Mouse (Mus musculus): Measurements from ENCODE around the gene Zfp945.
"Not testable (repeated sequence)": the region's sequence is repeated elsewhere in the genome, so short reads cannot be mapped to it uniquely, and the experiment has no call there.

Gene Zfp945

GRCm38 (mm10) chr17:22866845-22867481 is at the start of gene Zfp945:
Gene Zfp945, minus strand, starts transcription at chr17:22867134.
- POLR2A ChIA-PET: interaction anchor here (0.6 to 2.9 kb wide), 23 partner anchors 8 to 936 kb away, joined by 3 to 26 read pairs (median 3); partner anchors contain the start of gene Zfp213 (in 1 of the 4)
- CTCF ChIA-PET: interaction anchor here in 1 of 4 experiments (0.8 to 1.0 kb wide), 2 partner anchors 326 to 693 kb away, joined by 4 read pairs; partner anchors contain the start of gene Zfp40

- CTCF ChIA-PET: no interaction called here
- POLR2A ChIA-PET: interaction anchor here in 3 of 4 experiments (0.7 to 1.3 kb wide), 3 partner anchors 10 to 14 kb away, joined by 3 to 4 read pairs (median 4); no protein-coding TSS in a partner anchor
Observed at GRCm38 (mm10) chr17:22888302-22888701, 21.4 kb upstream of the Zfp945 start.

- POLR2A ChIA-PET: interaction anchor here in 2 of 4 experiments (0.5 to 1.2 kb wide), 2 partner anchors 17 to 1176 kb away, joined by 3 to 4 read pairs; partner anchors contain the start of gene Zfp945 (in 1 of the 2)
- CTCF ChIA-PET: no interaction called here
Observed at GRCm38 (mm10) chr17:22884059-22884698, 17.2 kb upstream of the Zfp945 start.

- ChIA-PET CTCF (no interaction called here), POLR2A (interaction anchor here in 3 of 4 experiments (0.6 to 3.4 kb wide), 13 partner anchors 10 to 723 kb away, joined by 3 to 26 read pairs (median 5); partner anchors contain the start of genes Zfp945 (in 3 of the 3), Zfp946 (in 1 of the 3) and Zscan10 (in 1 of the 3))
Observed at GRCm38 (mm10) chr17:22877427-22878307, 10.7 kb upstream of the Zfp945 start.

GRCm38 (mm10) chr17:22876316-22876715 is 9.4 kb upstream of the Zfp945 start:
- ChIA-PET CTCF (no interaction called here), POLR2A (interaction anchor here in 3 of 4 experiments (0.6 to 3.4 kb wide), 16 partner anchors 9 to 725 kb away, joined by 3 to 26 read pairs (median 5); partner anchors contain the start of genes Zfp945 (in 3 of the 3), Zfp40 (in 1 of the 3) and Zscan10 (in 1 of the 3))

- CTCF ChIA-PET: not testable (repeated sequence)
- POLR2A ChIA-PET: interaction anchor here in 3 of 4 experiments (0.6 to 3.4 kb wide), 15 partner anchors 9 to 726 kb away, joined by 3 to 26 read pairs (median 5); partner anchors contain the start of genes Zfp945 (in 3 of the 3), Zfp40 (in 1 of the 3) and Zscan10 (in 1 of the 3)
Observed at GRCm38 (mm10) chr17:22875549-22875948, 8.6 kb upstream of the Zfp945 start.

GRCm38 (mm10) chr17:22866421-22866844 is 501 bp downstream of the Zfp945 start:
- CTCF ChIA-PET: no interaction called here
- POLR2A ChIA-PET: interaction anchor here in 3 of 4 experiments (0.8 to 2.9 kb wide), 20 partner anchors 8 to 936 kb away, joined by 3 to 26 read pairs (median 4); partner anchors contain the start of gene Zfp213 (in 1 of the 3)

GRCm38 (mm10) chr17:22821166-22821565 is 45.8 kb downstream of the Zfp945 start:
- CTCF ChIA-PET: no interaction called here
- POLR2A ChIA-PET: no interaction called here

- CTCF ChIA-PET: interaction anchor here in 2 of 4 experiments (0.7 to 1.5 kb wide), 2 partner anchors 18 to 673 kb away, joined by 3 to 4 read pairs; no protein-coding TSS in a partner anchor
- POLR2A ChIA-PET: interaction anchor here in 2 of 4 experiments (1.2 to 2.3 kb wide), 8 partner anchors 14 to 79 kb away, joined by 3 to 13 read pairs (median 4); partner anchors contain the start of gene Zfp945 (in 2 of the 2)
Observed at GRCm38 (mm10) chr17:22818199-22818595, 48.7 kb downstream of the Zfp945 start.

- POLR2A ChIA-PET: interaction anchor here in 3 of 4 experiments (0.7 to 2.3 kb wide), 21 partner anchors 10 to 755 kb away, joined by 3 to 14 read pairs (median 4); partner anchors contain the start of gene Zfp945 (in 3 of the 3)
- CTCF ChIA-PET: interaction anchor here in 2 of 4 experiments (0.7 to 1.5 kb wide), 2 partner anchors 18 to 673 kb away, joined by 3 to 4 read pairs; no protein-coding TSS in a partner anchor
Observed at GRCm38 (mm10) chr17:22817471-22818198, 49.3 kb downstream of the Zfp945 start.

- ChIA-PET CTCF (interaction anchor here in 3 of 4 experiments (0.7 to 1.0 kb wide), 6 partner anchors 8 to 760 kb away, joined by 3 to 4 read pairs (median 3); no protein-coding TSS in a partner anchor), POLR2A (interaction anchor here in 2 of 4 experiments (1.0 to 1.2 kb wide), 2 partner anchors 67 to 760 kb away, joined by 3 to 4 read pairs; partner anchors contain the start of gene Zfp945 (in 1 of the 2))
Observed at GRCm38 (mm10) chr17:22799707-22800106, 67.2 kb downstream of the Zfp945 start.
